Mouse (Mus musculus): ENCODE results near the gene Atp5c1. TPM values are rescaled to one million over a fixed set of nuclear protein-coding genes. Genes with fewer than 3 reads are reported as not detected.

Atp5c1 gene
- polyA plus RNA-seq (2014; fragmentation: Illumina TruSeq; extraction: RNeasy Lipid Tissue Mini Kit (QIAGEN cat#74804); ENCODE audit: insufficient read depth, low read depth, low replicate concordance), result 244 TPM

GRCm38 (mm10) chr2:10080310-10081010, at the start of gene Atp5c1, which contains the start of gene Kin:
Atp5c1 (minus strand) TSS chr2:10080510.
Kin (plus strand) TSS chr2:10080593.

GRCm38 (mm10) chr2:10048461-10048860, 31.8 kb downstream of the Atp5c1 start, which contains the start of gene Taf3:
Taf3 (minus strand) TSS chr2:10048596.

Other genes starting within 250 kb of the Atp5c1 start
- not detected for gene 4930412O13Rik, start 199.3 kb downstream of the Atp5c1 start, polyA plus RNA-seq (2014; fragmentation: Illumina TruSeq; extraction: RNeasy Lipid Tissue Mini Kit (QIAGEN cat#74804); ENCODE audit: insufficient read depth, low read depth, low replicate concordance)
- gene 9230102O04Rik, start 191.0 kb downstream of the Atp5c1 start, polyA plus RNA-seq (2014; fragmentation: Illumina TruSeq; extraction: RNeasy Lipid Tissue Mini Kit (QIAGEN cat#74804); ENCODE audit: insufficient read depth, low read depth, low replicate concordance), result not detected
- 3.0 TPM for gene Gata3, start 190.5 kb downstream of the Atp5c1 start, polyA plus RNA-seq (2014; fragmentation: Illumina TruSeq; extraction: RNeasy Lipid Tissue Mini Kit (QIAGEN cat#74804); ENCODE audit: insufficient read depth, low read depth, low replicate concordance)
- gene Taf3, start 31.9 kb downstream of the Atp5c1 start, polyA plus RNA-seq (2014; fragmentation: Illumina TruSeq; extraction: RNeasy Lipid Tissue Mini Kit (QIAGEN cat#74804); ENCODE audit: insufficient read depth, low read depth, low replicate concordance), result 4.6 TPM
- 11.5 TPM for gene Kin, start 83 bp upstream of the Atp5c1 start, polyA plus RNA-seq (2014; fragmentation: Illumina TruSeq; extraction: RNeasy Lipid Tissue Mini Kit (QIAGEN cat#74804); ENCODE audit: insufficient read depth, low read depth, low replicate concordance)
- gene Itih2, start 50.9 kb upstream of the Atp5c1 start, polyA plus RNA-seq (2014; fragmentation: Illumina TruSeq; extraction: RNeasy Lipid Tissue Mini Kit (QIAGEN cat#74804); ENCODE audit: insufficient read depth, low read depth, low replicate concordance), result 2.2 TPM
- 1.5 TPM for gene Itih5, start 73.1 kb upstream of the Atp5c1 start, polyA plus RNA-seq (2014; fragmentation: Illumina TruSeq; extraction: RNeasy Lipid Tissue Mini Kit (QIAGEN cat#74804); ENCODE audit: insufficient read depth, low read depth, low replicate concordance)

Measured in lung, adult 10 weeks (tissue).